Mouse (Mus musculus) activated CD4-positive, CD25-positive, alpha-beta regulatory T cell, adult 4 months (primary cell): ENCODE data around the gene Klhl26. TPM values are rescaled to one million over a fixed set of nuclear protein-coding genes. Genes with fewer than 3 reads are reported as not detected.

ENCODE experiments used
- ATAC-seq: one replicate; pipeline ENCODE4 v1.8.0; 2017
- polyA plus RNA-seq, 2 experiments: library from polyadenylated mRNA; unstranded; fragments of 100-300 nt; shearing (Covaris generic); gene quantifications; one replicate each; pipeline ENCODE4 v1.2.1; 2017

Gene Klhl26
- polyA plus RNA-seq, 2 experiments from 2014 or later: 7.2 to 9.5 TPM

GRCm38 (mm10) chr8:70501820-70502529, 25.2 kb upstream of the Klhl26 start:
- no peak for ATAC-seq

GRCm38 (mm10) chr8:70500386-70501301, 23.9 kb upstream of the Klhl26 start:
- peak; percentile 40 for ATAC-seq

- no peak for ATAC-seq
These were observed 18.9 kb upstream of the Klhl26 start for GRCm38 (mm10) chr8:70495771-70496062.

- ATAC-seq: no peak
These were observed 18.4 kb upstream of the Klhl26 start for GRCm38 (mm10) chr8:70495001-70495770.

- ATAC-seq: no peak
These were observed 17.7 kb upstream of the Klhl26 start for GRCm38 (mm10) chr8:70494416-70494945.

- ATAC-seq: no peak
These were observed 17.1 kb upstream of the Klhl26 start for GRCm38 (mm10) chr8:70493692-70494415.

- no peak for ATAC-seq
These were observed 16.2 kb upstream of the Klhl26 start, which contains the start of gene Crlf1 for GRCm38 (mm10) chr8:70492664-70493640. Gene Crlf1 (plus strand): TSS chr8:70493158.

GRCm38 (mm10) chr8:70490880-70491495, 14.2 kb upstream of the Klhl26 start:
- no peak for ATAC-seq

- ATAC-seq: no peak
These were observed 13.5 kb upstream of the Klhl26 start for GRCm38 (mm10) chr8:70490061-70490879.

GRCm38 (mm10) chr8:70489576-70489975, 12.8 kb upstream of the Klhl26 start:
- no peak for ATAC-seq

- no peak for ATAC-seq
These were observed 12.2 kb upstream of the Klhl26 start for GRCm38 (mm10) chr8:70488931-70489470.

- ATAC-seq: no peak
These were observed 11.4 kb upstream of the Klhl26 start for GRCm38 (mm10) chr8:70487993-70488796.

GRCm38 (mm10) chr8:70486941-70487520, 10.3 kb upstream of the Klhl26 start, which contains the start of gene Tmem59l:
Gene Tmem59l (minus strand): TSS chr8:70487358.
- no peak for ATAC-seq

GRCm38 (mm10) chr8:70486191-70486681, 9.5 kb upstream of the Klhl26 start:
- no peak for ATAC-seq

- no peak for ATAC-seq
These were observed 6.2 kb upstream of the Klhl26 start for GRCm38 (mm10) chr8:70482943-70483342.

- no peak for ATAC-seq
These were observed 5.1 kb upstream of the Klhl26 start for GRCm38 (mm10) chr8:70481908-70482307.

- ATAC-seq: no peak
These were observed 658 bp upstream of the Klhl26 start for GRCm38 (mm10) chr8:70477269-70477982.
